Mouse (Mus musculus): ENCODE data around the gene Iqgap2. TPM values are rescaled to one million over a fixed set of nuclear protein-coding genes. Genes with fewer than 3 reads are reported as not detected.

Iqgap2 gene
- polyA plus RNA-seq, 1 experiment = 20.4 TPM

GRCm38 (mm10) chr13:95610786-95611562 lies 280.7 kb downstream of the Iqgap2 start:
- WGBS = 79% methylated on average over 16 of the region's 16 CpGs
- DNase-seq (ENCODE audit: low read depth, low spot score) = no peak

DNA sequence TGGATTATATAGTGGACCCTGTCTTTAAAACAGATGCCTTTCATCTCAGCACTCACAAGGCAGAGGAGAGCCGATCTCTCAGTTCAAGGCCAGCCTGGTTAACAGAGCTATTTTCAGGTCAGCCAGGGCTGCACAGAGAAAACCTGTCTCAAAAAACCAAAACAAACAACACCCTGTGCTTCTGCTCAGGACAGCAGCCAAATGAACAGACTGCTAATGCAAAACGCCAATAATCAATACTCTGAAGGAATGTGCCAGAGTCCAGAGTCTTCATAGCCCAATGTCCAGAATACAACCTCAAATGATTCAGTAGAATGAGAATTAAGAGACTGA lies 282.7 kb downstream of the Iqgap2 start:
- WGBS = 66% methylated on average over 2 of the region's 2 CpGs
- no peak for DNase-seq (ENCODE audit: low read depth, low spot score)

- DNase-seq (ENCODE audit: low read depth, low spot score) = no peak
- WGBS = 62% methylated on average over 6 of the region's 6 CpGs
Observed at GRCm38 (mm10) chr13:95608416-95609087, 283.2 kb downstream of the Iqgap2 start.

DNA sequence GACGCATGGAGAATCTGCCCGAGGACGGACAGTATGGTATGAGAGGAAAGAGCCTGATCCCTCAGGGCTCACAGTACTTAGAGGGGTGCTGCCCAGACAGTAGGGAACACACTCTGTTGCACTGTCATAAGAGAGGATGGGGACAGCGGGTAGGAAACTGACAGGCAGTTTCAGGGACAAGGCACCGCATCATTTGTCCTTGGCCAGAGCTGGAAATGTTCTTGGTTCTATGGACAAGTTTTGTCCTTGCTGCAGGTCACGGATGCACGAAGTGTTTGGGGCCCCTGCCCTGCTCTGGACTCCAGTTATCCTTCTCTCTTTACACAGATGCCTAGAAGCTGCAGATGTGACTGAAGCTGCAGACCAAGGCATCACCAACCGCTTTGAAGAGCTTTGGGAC lies 284.7 kb downstream of the Iqgap2 start:
- WGBS = 94% methylated on average over 8 of the region's 8 CpGs

GRCm38 (mm10) chr13:95604288-95604687 lies 287.4 kb downstream of the Iqgap2 start:
- 95% methylated on average over 25 of the region's 25 CpGs for WGBS
- DNase-seq (ENCODE audit: low read depth, low spot score) = no peak

More for the DNA sequence above, 284.7 kb downstream of the Iqgap2 start:
- no peak for DNase-seq (ENCODE audit: low read depth, low spot score)

- 81% methylated on average over 3 of the region's 3 CpGs for WGBS
- DNase-seq (ENCODE audit: low read depth, low spot score) = no peak
Observed at GRCm38 (mm10) chr13:95599833-95600359, 291.8 kb downstream of the Iqgap2 start.

GRCm38 (mm10) chr13:95598232-95598920 lies 293.3 kb downstream of the Iqgap2 start:
- 84% methylated on average over 18 of the region's 18 CpGs for WGBS
- DNase-seq (ENCODE audit: low read depth, low spot score) = no peak

DNA sequence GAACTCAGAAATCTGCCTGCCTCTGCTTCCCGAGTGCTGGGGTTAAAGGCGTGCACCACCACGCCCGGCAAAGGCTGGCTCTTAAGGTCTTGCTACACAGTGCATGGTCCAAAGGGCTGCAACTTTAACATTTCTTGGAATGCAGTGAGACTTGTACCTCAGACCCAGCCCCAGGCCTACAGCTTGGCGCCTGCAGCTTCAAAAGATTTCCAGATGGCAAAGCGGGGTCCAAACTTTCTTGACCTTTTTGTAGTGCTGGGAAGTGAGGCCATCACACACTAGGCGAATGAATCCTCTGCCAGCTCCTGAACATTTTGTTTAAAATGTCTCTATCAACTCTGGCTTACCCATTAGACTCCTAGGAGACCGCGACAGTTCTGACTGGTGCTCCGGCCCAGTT lies 294.1 kb downstream of the Iqgap2 start:
- 84% methylated on average over 10 of the region's 10 CpGs for WGBS
- DNase-seq (ENCODE audit: low read depth, low spot score) = no peak

DNA sequence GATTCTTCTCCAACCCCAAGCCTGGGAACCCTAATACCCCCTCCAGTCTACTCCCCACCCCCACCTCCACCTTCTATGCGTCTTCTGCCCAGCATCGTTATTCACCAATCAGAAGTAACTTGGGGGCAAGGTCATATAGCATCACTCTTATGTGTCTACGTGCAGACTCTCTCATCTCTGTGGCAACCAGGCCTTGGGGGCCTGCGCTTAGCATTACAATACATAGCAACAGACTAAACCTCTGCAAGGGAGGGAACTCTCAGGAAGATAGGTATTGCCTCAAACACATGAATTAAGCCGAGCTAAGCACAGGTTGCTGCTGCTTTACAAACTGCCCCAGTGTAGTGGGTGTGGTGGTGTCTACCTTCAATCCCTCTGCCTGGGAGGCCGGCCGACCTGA lies 295.0 kb downstream of the Iqgap2 start:
- 93% methylated on average over 7 of the region's 7 CpGs for WGBS
- DNase-seq (ENCODE audit: low read depth, low spot score) = no peak

DNA sequence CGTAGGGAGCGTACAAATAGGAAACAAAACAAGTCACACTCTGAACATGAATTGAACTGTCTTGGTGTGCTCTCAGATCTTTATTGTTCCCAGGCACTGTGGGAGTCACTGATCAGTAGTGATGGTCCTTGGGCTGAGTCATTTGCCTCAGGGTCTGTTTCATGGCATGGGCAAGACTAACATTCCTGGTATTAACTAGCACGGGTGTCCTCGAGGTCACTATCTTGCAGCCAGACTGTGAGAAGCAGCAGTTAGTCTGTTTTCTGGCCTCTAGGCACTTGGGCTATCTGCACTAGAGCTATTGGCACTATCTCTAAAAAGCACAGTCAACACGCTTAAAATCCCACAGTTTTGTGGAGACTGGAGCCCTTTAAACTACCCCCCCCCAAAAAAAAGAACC lies 295.8 kb downstream of the Iqgap2 start:
- DNase-seq (ENCODE audit: low read depth, low spot score) = no peak
- WGBS = 61% methylated on average over 5 of the region's 5 CpGs

DNA sequence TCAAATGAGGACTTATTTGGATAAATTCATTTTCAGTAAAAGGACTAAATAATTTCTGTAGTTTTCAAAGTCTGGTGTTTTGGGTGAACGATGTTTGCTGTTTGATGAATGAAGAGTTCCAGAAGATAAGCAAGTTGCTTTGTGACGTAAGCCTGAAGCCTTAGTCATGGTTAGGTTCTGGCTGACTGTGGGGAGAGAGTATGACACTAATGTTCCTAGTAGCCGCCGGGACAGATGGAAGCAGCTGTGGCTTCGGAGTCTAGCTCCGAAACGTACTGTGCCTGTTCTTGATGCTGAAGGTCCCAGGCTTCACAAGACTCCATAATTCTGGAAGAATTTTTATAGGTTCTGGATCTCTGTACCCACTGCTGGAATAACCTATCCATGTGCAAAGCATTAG lies 296.3 kb downstream of the Iqgap2 start:
- DNase-seq (ENCODE audit: low read depth, low spot score) = no peak
- WGBS = 78% methylated on average over 7 of the region's 7 CpGs

GRCm38 (mm10) chr13:95592860-95593259 lies 298.9 kb downstream of the Iqgap2 start:
- no peak for DNase-seq (ENCODE audit: low read depth, low spot score)
- WGBS = 68% methylated on average over 10 of the region's 10 CpGs

DNA sequence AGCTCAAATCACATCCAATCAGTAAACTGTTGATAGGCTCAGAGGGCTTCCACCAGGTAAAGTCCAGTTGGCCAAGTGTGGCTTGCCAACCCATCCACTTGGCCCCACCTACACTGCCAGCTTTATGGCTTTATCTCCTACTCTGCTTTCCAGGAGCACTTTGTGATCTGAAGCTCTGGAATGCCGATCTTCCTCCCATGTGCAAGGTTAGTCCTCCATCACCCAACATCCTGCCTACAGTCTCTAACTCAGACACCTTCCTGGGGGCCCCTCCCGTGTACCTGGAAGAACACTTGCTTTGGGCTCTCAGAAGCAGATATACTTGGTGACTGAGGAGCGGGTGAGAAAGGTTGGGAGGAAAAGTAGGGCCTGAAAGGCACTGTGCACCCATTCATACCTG lies 300.1 kb downstream of the Iqgap2 start:
- 84% methylated on average over 3 of the region's 3 CpGs for WGBS
- DNase-seq (ENCODE audit: low read depth, low spot score) = no peak

GRCm38 (mm10) chr13:95587628-95588027 lies 304.1 kb downstream of the Iqgap2 start:
- WGBS = 66% methylated on average over 4 of the region's 4 CpGs
- no peak for DNase-seq (ENCODE audit: low read depth, low spot score)

DNA sequence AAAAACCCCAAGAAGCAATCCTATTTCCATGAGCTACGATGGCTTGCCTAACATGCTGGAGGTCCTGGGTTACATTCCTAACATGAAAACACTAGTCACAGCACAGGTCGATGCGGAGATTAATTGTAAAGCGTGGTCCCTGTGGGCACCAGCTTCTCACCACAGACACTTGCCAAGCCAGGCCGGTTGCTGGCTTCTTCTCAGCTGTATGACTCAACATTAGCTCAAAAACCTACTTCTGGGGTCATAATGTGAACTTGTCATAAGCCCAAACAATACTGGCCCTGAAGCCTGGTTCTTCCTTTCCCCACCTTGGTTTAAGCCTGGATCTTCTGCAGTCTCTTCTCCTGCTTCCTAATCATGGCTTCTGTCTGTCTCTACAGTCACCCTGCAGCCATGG lies 306.8 kb downstream of the Iqgap2 start:
- DNase-seq (ENCODE audit: low read depth, low spot score) = no peak
- 72% methylated on average over 5 of the region's 5 CpGs for WGBS

GRCm38 (mm10) chr13:95583237-95584189 lies 308.2 kb downstream of the Iqgap2 start:
- WGBS = 75% methylated on average over 19 of the region's 19 CpGs
- no peak for DNase-seq (ENCODE audit: low read depth, low spot score)

DNA sequence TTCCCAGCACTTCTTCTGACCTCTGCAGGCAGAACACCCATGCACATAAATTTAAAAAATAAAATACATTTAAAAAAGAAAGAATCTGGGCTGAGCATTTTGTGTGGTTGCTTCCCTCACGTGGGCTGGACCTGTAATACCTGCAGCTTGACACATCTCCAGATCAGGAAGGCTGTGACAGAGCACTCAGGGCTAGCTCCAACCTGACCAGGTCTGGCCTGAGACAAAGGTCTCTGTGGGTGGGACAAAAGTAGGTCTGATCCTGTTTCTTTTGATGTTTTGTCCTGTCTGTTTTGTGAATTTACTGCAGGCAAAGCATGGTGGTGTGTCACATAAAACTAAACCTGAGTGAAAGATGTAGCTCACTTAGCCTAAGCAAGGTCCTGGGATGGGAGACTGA lies 309.9 kb downstream of the Iqgap2 start:
- DNase-seq (ENCODE audit: low read depth, low spot score) = no peak
- 47% methylated on average over 1 of the region's 1 CpGs for WGBS

DNA sequence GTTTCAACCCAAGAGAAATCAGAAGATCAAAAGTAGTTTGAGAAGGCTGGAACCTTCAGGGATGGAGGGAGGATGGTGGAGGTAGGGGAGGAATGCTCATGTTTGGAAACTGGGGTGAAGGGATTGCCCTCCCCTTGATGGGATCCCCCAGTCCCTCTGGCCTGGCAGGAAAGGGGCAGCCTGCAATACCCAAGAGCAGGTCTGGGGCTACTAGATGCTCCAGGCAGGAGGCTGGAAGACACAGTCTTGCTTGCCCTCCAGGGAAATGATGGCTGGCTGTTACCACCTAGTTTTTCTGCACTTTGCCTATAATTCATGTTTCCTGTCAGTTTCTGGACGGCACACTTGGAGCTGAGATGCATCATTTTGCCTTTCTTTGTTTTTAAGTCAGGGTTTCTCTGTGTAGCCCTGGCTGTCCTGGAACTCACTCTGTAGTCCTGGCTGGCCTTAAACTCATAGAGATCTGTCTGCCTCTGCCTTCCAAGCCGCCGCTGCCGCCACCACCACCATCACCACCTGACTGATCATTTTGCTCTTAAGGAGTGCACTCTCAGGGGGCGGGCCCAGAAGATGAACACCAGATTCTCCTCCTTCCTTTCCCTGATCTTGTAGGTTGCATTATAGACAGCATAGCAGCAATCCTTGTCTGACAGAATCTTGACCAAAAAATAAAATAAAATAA lies 313.6 kb downstream of the Iqgap2 start:
- DNase-seq (ENCODE audit: low read depth, low spot score) = no peak
- WGBS = 83% methylated on average over 5 of the region's 5 CpGs
